Mouse (Mus musculus) mouse embryonic stem cell (cell line): ENCODE data around the gene Stk11.

Source experiments
- in situ Hi-C, 2 experiments: fragments of 300-500 bp; cut with MboI; formaldehyde crosslinking; loops; 1 replicate in 1 of 2; 3 replicates in 1 of 2; pipeline ENCODE4 v1.14.3; 2019 to 2020; ENCODE audit warnings: low sequenced_read_pairs in 2 of 2, low pct_unique_long_range_greater_than_20kb in 1 of 2, mixed read lengths in 1 of 2; ENCODE audit not compliant: unreplicated experiment in 1 of 2

Stk11 gene

DNA sequence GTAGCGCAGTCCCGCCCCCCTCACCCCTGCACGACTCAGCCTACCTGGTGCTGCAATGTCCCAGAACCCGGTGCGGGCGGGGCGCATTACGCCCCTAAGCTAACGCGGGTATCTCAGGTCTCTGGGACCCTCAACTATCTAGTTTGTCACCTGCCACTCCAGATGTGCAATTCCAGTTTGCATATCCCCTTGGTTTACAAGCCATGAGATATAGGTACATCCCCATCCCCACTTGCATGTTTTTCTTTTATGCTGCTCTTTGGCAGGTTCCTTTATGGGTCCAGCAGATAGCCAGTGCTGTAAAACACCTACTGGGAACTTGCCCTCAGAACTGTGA lies 23.8 kb downstream of the Stk11 start:
- in situ Hi-C loops = no loop called here

DNA sequence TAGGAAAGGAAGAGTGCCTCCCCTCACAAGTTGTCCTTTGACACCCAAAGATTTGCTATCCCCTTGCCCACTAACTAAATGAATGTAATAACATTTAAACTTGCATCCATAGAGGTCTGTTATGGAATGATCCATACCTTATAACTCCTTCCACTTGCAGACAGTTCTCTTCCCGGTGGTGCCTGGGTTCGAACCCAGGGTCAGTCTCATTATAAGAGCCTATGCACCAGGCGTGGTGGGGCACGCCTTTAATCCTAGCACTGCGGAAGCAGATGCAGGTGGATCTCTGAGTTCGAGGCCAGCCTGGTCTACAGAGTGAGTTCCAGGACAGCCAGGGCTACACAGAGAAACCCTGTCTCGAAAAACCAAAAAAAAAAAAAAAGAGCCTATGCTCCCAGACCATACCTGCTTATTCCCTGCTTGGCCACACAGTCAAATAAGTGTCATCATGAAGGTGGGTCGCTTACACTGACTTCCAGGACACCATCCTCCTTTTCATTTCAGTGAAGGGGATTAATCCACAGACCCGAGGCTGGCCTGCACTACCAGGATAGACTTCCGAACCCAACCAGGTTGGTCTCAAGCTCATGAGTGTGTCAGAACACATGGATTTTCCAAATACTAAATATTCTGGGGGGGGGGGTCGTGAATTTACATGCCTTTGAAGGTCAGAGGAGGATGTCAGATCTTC lies 24.5 kb downstream of the Stk11 start:
- in situ Hi-C loops = no loop called here

- in situ Hi-C loops = no loop called here
Observed at GRCm38 (mm10) chr10:80140666-80141035, 25.0 kb downstream of the Stk11 start, which contains the start of gene Cbarp. Gene Cbarp, minus strand, starts transcription at chr10:80140835.

DNA sequence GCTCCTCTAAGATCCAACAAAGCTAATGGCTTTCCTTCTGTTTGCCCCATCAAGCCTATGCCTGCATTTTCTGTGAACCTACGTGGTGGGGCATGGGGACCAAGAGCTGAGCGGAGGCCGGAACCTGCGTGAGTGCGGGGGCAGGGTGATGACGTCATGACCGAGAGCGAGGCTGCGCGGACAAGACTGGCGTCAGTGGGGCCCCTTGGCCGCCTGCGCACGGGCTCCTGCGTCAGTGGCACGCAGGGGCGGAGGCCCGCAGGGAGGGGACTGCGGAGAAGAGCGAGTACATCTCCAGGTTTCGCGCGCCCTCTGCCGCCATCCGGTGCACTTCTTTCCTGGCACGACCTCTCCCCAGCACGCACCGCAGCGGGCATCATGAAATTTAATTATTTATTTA lies 25.6 kb downstream of the Stk11 start:
- in situ Hi-C loops = no loop called here

DNA sequence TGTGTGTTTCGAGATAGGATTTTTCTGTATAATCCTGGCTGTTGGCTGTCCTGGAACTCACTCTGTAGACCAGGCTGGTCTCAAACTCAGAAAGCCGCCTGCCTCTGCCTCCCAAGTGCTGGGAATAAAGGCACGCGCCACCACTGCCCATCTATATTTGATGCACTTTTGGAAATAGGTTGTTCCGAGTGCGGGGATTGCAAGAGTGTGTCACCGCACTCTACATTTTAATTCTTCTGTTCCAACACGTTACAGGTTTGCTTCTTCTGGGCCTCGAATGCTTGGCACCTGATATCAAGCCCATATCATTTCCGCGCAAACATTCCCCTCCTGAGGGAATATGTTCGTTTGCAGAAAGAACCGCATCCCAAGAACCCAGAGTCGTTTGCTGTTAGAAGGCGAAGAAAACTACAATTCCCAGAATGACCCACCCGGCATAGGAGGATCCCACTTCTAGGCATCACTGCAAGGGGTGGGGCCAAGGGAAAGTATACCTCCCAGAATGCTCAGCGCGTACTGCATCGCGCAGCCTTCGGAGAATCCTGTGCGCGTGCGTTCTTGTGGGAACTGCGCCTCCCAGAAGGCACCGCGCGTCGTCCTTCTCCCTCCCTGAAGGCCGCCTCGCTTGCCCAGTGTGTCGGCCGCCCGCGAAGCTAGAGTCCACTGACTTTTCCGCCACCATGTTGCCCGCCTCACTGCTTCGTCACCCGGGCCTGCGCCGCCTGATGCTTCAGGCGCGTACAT lies 26.4 kb downstream of the Stk11 start:
- in situ Hi-C loops = no loop called here

DNA sequence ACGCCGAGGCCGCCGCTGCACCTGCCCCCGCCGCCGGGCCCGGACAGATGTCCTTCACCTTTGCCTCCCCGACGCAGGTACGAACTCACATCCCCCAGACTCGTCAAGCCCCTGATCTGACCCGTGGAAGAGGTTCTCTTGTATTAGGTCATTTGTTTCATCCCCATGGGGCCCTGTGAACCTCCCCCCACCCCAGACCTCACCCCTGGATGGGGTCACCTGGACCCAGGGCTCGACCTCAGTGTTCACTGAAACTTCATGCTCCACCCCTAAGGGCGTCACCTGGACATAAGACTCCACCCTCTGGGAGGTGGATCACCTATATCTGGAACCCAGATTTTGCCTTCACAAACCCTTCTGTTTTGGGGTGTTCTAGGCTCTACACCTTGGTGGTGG lies 26.9 kb downstream of the Stk11 start:
- in situ Hi-C loops = no loop called here

GRCm38 (mm10) chr10:80143664-80144063 lies 28.1 kb downstream of the Stk11 start:
- in situ Hi-C loops = no loop called here

GRCm38 (mm10) chr10:80144159-80144558 lies 28.6 kb downstream of the Stk11 start:
- in situ Hi-C loops = no loop called here

DNA sequence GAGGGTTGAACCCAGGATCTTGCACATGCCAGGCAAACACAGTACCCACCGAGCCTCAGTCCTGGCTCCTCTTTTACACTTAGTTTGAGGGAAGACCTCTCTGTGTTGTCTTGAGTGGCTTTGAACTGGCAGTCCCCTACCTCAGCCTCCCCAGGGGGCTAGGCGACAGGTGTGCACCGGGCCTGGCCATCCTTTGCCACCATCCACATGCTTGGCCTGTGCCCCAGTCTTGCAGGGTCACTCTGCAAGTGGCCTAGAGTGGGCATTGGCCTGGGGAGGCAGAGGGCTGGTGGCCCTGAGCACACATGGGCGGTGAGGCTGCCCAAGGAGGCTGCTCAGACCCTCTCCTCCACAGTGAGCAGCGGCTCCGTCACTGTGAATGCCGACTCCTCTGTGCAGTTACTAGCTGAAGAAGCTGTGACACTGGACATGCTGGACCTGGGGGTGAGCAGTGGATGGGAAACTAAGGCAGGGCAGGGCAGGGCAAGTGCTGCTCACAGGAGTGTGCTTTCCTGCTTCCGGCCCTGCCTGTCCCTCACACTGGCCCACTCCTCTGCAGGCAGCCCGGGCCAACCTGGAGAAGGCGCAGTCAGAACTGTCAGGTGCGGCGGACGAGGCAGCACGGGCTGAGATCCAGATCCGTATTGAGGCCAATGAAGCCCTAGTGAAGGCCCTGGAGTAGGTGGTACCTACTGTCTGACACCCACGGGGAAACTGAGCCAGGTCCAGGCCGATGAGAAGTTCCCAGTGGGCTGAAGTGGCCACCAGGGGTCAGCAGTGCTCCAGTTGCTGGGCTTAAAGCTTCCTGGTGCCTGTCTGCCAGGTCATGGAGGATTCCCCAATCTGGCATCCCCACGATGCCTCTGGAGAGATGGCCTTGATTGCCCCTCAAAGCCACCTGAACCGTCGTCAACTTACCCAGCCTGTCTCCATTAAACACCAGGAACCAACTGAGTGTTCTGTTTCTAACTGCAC lies 29.5 kb downstream of the Stk11 start:
- in situ Hi-C loops = no loop called here

GRCm38 (mm10) chr10:80145896-80146295 lies 30.3 kb downstream of the Stk11 start:
- in situ Hi-C loops = no loop called here

DNA sequence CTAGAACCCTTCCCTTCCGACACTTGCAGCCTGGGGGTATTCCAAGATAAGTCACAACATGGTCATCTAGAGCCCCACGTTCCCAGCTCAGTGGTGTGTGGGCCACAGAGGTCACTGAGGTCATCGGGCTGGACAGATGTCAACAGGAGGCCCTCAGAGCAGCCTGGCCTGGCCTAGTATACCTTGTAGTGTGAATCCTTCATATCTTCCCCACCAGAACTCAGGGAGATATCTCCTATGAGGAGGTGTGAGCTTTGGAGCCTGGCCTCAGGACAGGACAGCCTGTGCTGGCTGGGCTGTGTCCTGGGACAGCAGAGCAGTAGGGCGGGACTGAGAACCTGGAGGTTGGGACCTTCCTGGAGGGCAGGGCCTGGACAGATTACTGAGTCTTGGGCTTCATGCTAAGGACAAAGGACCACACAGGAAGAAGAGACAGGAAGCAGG lies 31.0 kb downstream of the Stk11 start:
- in situ Hi-C loops = no loop called here

GRCm38 (mm10) chr10:80147146-80147718 lies 31.6 kb downstream of the Stk11 start:
- in situ Hi-C loops = no loop called here

DNA sequence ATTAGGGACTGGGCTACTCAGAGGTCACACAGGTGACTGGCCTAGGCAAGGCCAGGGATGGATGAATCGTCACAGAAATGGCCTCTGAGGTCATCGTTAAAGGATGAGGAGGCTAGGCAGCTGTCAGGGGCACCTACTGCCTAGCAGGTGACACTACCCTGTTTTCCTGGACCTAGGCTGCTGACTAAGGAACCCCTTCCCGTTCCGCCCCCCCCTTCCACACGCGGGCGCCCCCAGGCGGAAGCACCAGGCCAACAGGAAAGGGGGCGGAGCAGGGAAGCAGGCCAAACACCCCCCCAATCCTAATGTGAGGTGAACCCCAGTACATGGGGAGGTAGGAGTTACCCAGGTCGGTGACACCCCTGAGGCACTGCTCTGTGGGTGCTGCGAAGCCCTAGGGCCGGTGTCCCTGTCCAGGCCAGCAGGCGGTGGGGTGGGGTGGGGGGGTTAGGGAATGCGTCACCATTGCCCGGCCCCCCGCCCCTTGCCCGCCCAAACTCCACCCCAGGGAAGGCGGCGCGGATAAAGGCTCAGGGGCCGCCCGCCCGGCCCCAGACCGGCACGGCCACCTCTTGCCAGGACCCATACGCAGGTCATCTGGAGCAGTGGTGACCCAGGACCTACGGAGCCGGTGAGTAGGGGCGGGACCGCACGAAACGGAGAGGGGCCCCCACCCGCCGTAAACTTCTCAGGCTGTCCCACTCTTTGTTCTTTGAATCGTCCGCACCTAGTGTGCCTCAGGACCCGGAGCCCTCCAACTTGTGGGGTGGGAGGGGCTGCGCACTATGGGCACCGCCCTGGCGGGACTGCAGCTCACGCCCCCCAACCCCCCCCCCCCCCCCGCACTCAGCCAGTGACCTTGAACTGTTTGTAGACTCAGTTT lies 32.4 kb downstream of the Stk11 start, which contains the start of gene Midn:
Gene Midn, plus strand, starts transcription at position 554 of the 883 bp plus-strand sequence.
- in situ Hi-C loops = no loop called here

DNA sequence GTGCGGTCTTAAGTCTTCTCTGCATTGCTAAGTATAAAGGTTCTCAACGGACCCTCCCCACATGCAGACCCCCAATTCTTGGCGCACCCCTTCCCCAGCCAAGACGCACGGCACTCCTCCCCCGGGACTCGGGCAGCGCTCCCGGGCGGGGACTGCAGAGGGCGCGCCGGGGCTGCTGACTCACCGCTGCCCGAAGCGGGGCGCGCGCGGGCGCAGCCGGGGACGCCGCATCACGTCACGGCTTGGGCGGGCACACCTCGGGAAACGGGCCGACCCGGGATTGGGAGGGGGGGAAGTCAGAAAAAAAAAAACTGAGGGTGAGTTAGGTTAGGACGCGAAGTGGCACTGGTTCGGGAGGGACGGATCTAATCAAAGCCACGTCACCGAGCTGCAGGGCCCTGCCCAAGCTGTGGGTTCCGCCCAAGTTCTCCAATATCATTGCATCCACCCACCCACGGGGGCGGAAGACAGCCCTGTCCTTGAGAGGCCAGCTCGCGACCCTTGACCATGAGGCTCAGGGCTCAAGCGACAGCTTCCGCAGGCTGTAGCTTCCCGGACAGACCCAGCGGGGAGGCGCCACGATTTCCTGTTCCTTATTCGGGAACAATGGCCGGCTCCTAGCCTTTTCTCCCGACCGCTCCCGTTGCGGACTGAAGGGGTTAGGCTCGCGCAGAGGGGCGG lies 33.1 kb downstream of the Stk11 start:
- in situ Hi-C loops = no loop called here

GRCm38 (mm10) chr10:80149291-80150225 lies 34.0 kb downstream of the Stk11 start:
- in situ Hi-C loops = no loop called here
